Mouse (Mus musculus) 3T3-L1 (cell line): ENCODE measurements at regions not wholly inside any gene's neighbourhood (a gene's known extent, or its start where the extent isn't known, plus 50 kb on each side); places are given as distances from the start of the nearest gene placed in this dataset.

Experiments
- DNase-seq: peaks from one replicate; pipeline ENCODE4 v3.0.0-alpha.2; 2015; ENCODE audit warnings: low read depth, low spot score

- DNase-seq, result no peak
These were observed 77.1 kb downstream of the Utp18 start for GRCm38 (mm10) chr11:93808431-93808830.

- no peak for DNase-seq
These were observed 78.4 kb downstream of the Utp18 start for GRCm38 (mm10) chr11:93807205-93807604.

DNA sequence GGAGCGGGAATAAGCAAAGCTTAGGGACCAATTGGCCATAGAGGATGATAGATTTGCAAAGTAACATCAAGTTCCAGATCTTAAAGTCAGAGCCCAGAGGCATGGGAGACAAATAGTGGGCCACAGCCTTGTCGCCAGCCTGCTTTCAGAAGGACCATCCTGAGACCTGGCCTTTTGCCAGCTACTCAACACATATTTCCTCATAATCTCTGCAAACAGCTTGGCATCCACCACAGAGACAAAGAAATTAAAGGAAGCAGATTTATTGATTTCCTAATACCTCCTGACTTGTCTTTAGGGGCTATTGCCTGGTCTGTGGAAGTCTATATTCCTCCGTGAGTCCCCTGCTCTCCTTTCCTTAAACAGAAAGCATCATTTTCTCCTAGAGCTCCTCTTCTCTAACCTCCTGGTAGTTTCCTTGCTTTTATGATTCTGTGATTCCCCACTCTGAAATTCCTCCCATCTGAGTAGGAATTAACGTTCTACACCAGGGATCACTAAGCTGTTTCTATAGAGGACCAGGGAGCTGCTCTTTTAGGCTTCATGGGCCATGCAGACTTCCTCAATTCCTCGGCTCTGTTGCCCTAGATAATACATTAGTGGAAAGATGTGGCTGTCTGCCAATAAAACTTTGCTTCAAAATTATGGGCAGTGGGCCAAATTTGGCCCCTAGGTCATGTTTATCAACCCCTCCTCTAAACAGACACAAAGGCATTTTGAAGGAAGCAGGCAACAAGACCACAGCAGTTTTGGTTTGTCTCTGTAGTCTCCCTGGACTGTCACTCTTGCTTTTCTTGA is 114.2 kb downstream of the Utp18 start:
- no peak for DNase-seq

DNA sequence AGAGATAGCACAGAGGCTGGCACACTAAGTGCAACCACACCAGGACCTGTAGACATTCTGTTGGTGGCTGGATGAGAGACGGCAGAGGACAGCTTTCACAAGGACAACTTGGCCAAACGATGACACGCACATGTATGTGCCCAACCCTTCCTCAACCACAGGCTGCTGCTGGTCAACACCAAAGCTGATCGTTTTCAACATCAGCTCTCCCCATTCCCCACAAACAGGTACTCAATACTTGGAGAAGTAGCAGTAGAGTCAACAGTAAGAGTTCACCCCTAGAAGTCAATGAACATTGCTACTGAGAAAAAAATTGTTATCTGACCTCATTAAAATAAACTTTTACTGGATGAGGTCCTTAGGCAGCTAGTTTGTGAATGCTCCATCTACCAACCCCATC is 119.6 kb downstream of the Utp18 start:
- DNase-seq, result no peak

- DNase-seq, result peak; percentile 35
These were observed 122.6 kb downstream of the Utp18 start for GRCm38 (mm10) chr11:93762832-93763530.

DNA sequence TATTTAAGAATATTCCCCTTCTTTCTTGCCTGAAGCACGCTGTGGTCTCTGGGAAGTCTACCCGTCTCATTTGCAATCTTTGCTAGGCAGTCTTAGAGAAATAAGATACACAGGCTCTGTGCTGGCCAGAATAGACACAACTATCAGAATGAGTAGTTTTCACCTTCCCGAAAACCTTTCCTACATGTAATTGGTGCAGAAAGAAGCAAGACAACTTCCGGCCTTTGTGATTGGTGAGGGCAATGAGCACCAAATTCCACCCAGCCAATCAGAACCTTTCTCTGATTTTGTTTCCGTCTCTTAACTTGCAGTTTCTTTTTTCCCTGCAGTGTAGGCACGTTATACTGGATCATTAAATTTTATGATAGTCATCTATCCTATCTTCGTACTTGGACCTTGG is 127.7 kb downstream of the Utp18 start:
- no peak for DNase-seq

GRCm38 (mm10) chr11:93736618-93737017 is 148.9 kb downstream of the Utp18 start:
- no peak for DNase-seq

GRCm38 (mm10) chr11:93733568-93734185 is 151.9 kb downstream of the Utp18 start:
- DNase-seq, result no peak

- no peak for DNase-seq
These were observed 156.4 kb downstream of the Utp18 start for GRCm38 (mm10) chr11:93729119-93729518.

DNA sequence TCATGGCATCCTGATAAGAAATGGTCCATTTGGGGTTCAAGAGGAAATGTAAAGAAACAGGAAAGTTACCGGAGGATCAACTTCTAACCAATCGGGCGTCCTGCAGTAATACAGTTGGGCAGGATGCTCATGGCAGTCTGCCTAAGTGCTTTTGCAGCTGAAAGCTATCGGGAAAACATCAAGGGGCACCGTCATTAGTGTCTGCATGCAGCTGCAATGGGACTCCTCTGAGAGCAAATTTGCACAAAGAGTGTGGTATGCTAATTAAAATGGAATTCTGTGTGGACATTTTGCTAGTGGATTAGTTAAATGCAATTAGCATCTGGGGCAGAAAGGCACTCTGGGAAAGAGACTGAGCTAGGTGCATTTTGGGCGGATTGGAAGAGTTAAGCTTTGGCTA is 160.3 kb downstream of the Utp18 start:
- no peak for DNase-seq

DNA sequence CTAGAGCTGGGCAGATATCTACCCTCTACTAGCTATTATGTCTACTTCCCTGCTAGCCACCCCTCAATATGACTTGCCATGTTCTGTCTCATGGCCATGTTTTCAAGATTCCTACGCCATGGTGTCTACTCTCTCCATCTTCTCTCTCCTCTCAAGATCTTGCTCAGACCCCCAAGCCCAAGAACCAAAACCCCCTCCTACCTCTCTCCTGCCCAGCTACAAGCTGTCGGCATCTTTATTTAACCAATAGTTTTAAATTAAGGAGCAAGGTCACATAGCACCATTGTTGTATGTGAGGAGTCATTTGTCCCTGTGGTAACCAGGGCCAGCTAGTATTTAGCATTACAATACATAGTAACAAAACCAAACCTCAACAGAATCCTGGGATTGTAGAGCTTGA is 166.4 kb downstream of the Utp18 start:
- no peak for DNase-seq

DNA sequence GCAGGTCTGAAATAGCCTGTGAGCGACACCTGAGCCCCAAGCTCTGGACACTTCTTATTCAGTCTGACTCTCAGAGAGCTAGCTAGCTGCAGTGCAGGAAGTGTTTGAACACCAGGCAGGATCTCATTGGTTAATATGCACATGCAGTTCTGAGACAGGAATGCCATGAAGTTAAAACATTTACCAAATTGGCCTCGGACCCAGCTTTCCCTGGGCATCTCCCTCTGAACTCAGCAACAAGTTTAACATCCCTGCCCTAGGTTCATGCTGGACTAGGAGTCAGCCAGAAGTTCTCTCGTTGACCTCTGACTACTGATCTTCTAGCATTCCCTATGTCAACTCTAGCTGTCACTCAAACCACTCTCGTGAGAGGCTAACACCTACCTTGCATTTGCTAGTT is 175.9 kb downstream of the Utp18 start:
- no peak for DNase-seq

DNA sequence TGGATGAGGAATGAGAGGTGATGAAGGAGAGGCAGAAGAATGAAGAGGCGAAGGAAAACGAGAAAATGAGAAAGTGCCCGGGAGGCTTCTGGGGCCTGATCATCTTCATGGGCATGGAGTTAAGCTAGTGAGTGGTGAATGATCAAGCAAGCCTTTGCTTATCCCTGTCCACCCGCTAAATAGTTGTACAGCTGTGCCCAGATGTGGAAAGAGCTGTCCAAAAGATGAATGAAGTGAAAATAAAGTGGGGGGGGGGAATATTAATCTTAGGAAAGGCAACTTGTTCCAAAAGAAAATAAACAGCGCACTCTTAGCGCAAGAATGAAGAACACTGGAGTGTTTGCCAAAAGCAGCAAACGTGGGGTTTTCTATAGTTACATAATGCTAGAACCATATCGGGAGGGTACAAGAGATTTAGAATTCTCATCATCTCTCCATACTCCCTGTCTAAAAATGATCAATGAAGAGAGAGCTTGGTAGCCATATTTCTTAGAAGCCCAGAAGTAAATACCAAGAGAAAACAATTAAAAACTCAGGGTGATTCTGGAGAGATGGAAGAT is 188.5 kb downstream of the Utp18 start:
- DNase-seq, result no peak

- no peak for DNase-seq
These were observed 189.3 kb downstream of the Utp18 start for GRCm38 (mm10) chr11:93696096-93696890.

DNA sequence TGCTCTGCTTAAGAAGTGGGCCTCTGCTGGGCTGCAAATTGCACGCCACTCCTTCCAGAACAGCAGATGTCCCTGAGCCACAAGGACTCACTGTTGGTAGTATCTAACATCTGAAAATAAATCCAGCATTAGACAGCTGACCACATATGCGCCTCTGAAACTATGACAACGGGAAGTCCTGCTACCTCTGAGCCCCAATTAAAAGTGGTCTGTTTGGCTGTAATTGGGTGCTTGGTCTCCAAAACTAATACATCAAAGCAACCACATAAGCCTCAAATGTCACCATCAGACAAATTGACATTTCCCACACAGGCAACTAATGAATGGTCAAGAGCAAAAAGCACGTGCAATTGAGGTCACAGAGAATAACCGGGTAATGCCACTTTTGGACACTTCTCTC is 201.9 kb downstream of the Utp18 start:
- no peak for DNase-seq

DNA sequence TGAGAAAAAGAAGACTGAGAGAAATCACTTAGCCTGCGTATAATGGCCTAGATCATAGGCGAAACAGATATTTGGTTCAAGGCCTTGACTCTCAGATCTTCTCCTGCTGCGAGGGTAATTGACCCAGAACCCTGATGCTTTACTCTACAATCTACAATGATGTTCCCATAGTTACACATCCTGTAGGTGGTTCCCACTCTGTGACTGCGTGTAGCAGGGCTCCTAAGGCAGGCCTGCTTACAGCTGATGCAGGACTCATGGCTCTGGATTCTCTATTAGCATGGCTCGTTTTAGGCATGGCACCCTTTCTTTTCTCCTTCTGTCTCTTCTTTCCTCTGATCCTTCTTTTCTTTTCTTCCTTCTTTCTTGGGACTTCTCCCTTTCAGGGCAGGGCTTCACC is 209.3 kb downstream of the Utp18 start:
- no peak for DNase-seq

DNA sequence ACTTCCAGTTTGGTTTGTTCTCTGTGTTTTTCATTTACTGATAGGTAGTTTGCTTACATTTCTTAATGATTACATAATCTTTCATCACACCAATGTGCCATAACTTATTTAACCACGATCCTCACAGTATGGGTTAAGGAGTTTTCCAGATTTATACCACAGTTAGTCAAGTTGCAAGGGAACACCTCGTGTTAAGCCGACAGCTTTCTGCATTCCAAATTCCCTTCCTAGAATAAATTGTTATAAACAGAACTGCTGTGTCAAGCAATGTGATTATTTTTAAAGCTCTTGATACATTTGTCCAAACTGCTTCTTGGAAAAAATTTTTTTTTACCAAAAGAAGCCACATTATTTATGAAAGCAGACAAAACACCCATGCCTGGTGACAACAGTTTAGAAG is 213.5 kb downstream of the Utp18 start:
- no peak for DNase-seq

DNA sequence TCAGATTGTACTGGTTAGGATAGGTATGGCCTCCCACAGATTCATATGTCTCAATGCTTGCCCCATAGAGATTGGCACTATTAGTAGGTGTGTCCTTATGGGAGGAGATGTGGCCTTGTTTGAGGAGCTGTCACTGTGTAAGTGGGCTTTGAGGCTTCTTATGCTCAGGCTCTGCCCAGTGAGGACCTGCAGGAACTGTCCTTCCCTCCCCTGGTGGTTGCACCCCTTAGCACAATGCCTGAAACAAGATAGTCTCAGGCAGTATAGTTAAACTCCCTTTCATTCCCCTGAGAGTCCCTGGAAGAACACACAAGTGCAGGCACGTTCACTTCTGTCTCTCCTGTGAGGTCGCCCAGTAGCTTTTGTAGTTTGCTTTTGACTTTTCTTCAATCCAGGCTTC is 223.9 kb downstream of the Utp18 start:
- DNase-seq, result no peak

- DNase-seq, result no peak
These were observed 225.2 kb downstream of the Utp18 start for GRCm38 (mm10) chr11:93660379-93660778.

DNA sequence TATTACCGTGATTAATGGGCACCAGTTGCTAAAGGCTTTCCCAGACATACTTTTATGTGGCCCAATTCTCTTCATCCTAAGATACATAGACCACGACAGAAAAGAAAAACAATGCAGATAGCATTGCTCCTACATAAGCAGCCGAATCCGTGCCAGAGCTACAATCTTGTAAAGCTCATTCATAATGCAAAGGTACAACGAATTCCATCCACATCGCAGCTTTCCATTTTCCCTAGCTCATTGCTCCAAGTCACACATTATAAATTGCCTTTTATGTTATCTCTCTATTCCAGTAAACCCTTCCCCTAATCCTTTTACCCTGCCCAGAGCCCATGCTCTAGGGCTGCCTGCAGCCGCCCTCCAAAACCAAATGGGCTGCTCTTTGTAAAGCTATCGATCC is 226.8 kb downstream of the Utp18 start:
- DNase-seq, result no peak

DNA sequence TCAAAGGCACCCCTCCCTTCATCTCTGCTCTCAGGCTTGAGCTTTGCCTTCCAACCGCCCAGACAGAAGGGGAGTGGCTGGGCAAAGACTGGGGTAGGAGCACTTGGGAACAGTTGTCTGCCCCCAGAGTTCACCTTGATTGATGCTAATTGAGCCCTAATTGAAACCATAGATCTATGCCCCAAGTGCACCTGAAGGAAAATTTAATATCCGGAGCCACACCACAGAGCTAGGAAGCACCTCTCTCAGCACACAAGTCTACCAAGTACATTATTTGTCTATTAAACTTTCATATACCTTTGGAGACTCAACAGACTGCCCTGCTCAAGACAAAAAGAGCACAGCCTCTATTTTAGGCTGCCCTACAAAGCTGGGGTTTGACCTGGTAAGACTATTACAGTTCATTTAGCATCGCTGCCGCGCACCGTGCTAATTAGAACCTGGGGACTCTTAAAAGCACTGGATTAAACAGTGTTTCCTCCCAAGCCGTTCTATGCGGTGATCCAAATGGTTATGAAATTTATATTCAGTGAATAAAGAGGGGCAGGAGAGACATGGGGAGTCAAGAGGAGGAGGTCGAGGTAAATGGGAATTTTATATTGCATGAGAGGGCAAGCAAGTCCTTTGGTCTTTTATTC is 229.8 kb downstream of the Utp18 start:
- no peak for DNase-seq
